Mouse (Mus musculus): ENCODE measurements around the gene Liph. TPM values are rescaled to one million over a fixed set of nuclear protein-coding genes. Genes with fewer than 3 reads are reported as not detected.
A peak's percentile ranks its signal among the peaks of the same experiment; 100 is the strongest.

The Liph gene
- polyA plus RNA-seq, 2 experiments: 0.56 to 0.80 TPM

DNA sequence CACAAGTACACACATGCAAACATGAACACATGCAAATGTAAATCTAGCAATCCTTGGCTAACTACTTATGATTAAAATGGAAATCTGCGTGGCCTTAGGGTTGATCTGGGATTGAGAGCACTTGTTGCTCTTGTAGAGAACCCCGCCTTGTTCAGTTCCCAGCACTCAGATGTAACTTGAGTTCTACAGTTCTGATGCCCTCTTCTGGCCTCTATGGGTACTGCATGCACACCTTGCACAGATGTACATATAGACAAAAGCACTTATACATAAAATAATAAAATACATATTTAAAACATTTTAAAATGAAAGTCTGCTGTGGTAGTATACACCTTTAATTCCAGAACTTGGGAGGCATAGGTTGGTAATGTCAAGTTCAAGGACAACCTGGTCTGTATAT is 26.7 kb upstream of the Liph start:
- Histone ChIP-seq H3K4me2 (ENCODE audit: low read depth) (no peak overlapping the region), H3K9ac (replicated peaks) (no peak overlapping the region), H3K27ac (no peak overlapping the region), H3K27me3 (ENCODE audit: control insufficient read depth, insufficient read depth, low read length) (no peaks in the 10 kb centered on the region), H3K4me1 (replicated peaks; ENCODE audit: control insufficient read depth in 2 of 2, insufficient read depth in 2 of 2, low read length in 1 of 2) (no peaks in the 10 kb centered on the region), H3K4me3 (ENCODE audit: insufficient read depth in 1 of 2, low read depth in 2 of 2, low read length in 2 of 2) (no peak overlapping the region), H3K36me3 (replicated peaks; ENCODE audit: control insufficient read depth, insufficient read depth, low read depth) (peaks cover 71% of the 10 kb centered on the region), H3K9me3 (ENCODE audit: control insufficient read depth, low read length) (no peaks in the 10 kb centered on the region; the same call in 1 of the 2 replicates)
- ATAC-seq (ENCODE audit: insufficient read depth) (no peak), DNase-seq (ENCODE audit: low read depth in 3 of 3, low spot score in 3 of 3) (no peak)
- TF ChIP-seq CTCF (IDR thresholded peaks at IDR 0.05; ENCODE audit: low read depth): peak; percentile 71
- no peak for TF ChIP-seq EP300 (IDR thresholded peaks at IDR 0.05; ENCODE audit: low read depth)
- 91% methylated on average over 2 of the region's 2 CpGs for WGBS (ENCODE audit: insufficient replicate concordance)

DNA sequence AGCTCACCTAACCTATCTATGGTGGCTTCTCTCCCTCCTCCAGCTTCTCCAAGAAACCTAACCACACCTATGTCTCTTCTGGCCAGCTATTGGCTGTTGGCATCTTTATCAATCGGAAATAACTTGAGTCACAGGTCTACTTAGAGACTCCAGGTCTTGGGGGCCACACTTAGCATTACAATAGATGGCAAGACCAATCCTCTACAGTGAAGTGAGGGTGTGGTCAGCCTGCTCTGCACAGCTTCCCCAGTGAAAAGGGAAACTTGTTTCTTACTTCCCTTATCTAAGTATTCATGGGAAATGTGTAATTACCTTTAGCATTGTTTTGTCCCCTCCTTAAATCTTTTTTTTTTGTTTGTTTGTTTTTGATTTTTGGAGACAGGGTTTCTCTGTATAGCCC is 20.1 kb upstream of the Liph start:
- Histone ChIP-seq H3K4me1 (replicated peaks; ENCODE audit: control insufficient read depth in 2 of 2, insufficient read depth in 2 of 2, low read length in 1 of 2) (peaks cover 8 to 10% of the 10 kb centered on the region in 2 experiments), H3K36me3 (replicated peaks; ENCODE audit: control insufficient read depth, insufficient read depth, low read depth) (peaks cover 54% of the 10 kb centered on the region), H3K27me3 (ENCODE audit: control insufficient read depth, insufficient read depth, low read length) (no peaks in the 10 kb centered on the region), H3K9ac (replicated peaks) (no peak overlapping the region), H3K4me3 (ENCODE audit: insufficient read depth in 1 of 2, low read depth in 2 of 2, low read length in 2 of 2) (no peak overlapping the region), H3K9me3 (ENCODE audit: control insufficient read depth, low read length) (no peaks in the 10 kb centered on the region), H3K27ac (no peak overlapping the region), H3K4me2 (ENCODE audit: low read depth) (no peak overlapping the region)
- no peak for TF ChIP-seq CTCF (IDR thresholded peaks at IDR 0.05; ENCODE audit: low read depth)
- no peak for TF ChIP-seq EP300 (IDR thresholded peaks at IDR 0.05; ENCODE audit: low read depth)
- WGBS (ENCODE audit: insufficient replicate concordance): 72% methylated on average over 1 of the region's 1 CpGs
- ATAC-seq (ENCODE audit: insufficient read depth) (no peak), DNase-seq (ENCODE audit: low read depth in 3 of 3, low spot score in 3 of 3) (no peak)

DNA sequence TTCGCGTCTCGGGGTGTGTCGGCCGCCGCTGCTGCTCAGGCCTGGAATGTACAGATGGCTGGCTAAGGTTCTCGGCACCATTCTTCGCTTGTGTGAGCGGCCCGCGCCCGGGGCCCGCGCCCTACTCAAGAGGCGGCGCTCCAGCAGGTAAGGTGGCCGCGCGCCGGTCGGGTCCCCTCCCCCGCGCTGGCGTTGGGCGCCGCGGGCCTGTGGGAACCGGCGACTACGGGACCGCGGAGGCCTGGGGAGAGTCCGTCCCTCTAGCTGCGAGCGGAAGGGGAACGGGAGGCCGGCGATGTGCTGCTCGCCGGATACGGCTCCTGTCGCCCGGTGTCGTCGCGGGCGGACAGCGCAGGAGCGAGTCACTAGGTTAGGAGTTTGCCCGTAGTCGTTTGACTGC is 14.1 kb upstream of the Liph start:
- ATAC-seq (ENCODE audit: insufficient read depth) (peak; percentile 76), DNase-seq (ENCODE audit: low read depth in 3 of 3, low spot score in 3 of 3) (peak in 2 of 3 experiments; percentile 34 to 49)
- Histone ChIP-seq H3K27me3 (ENCODE audit: control insufficient read depth, insufficient read depth, low read length) (no peaks in the 10 kb centered on the region), H3K27ac (peak overlapping the region; percentile 86), H3K9me3 (ENCODE audit: control insufficient read depth, low read length) (no peaks in the 10 kb centered on the region), H3K36me3 (replicated peaks; ENCODE audit: control insufficient read depth, insufficient read depth, low read depth) (peaks cover 9% of the 10 kb centered on the region; the same call in 1 of the 2 replicates), H3K4me1 (replicated peaks; ENCODE audit: control insufficient read depth in 2 of 2, insufficient read depth in 2 of 2, low read length in 1 of 2) (peaks cover 8 to 19% of the 10 kb centered on the region in 2 experiments), H3K9ac (replicated peaks) (peak overlapping the region; percentile 98), H3K4me2 (ENCODE audit: low read depth) (peak overlapping the region; percentile 90), H3K4me3 (ENCODE audit: insufficient read depth in 1 of 2, low read depth in 2 of 2, low read length in 2 of 2) (peak overlapping the region; percentile 95 to 99)
- WGBS (ENCODE audit: insufficient replicate concordance): under 1% methylated on average over 49 of the region's 51 CpGs
- TF ChIP-seq EP300 (IDR thresholded peaks at IDR 0.05; ENCODE audit: low read depth) (no peak), CTCF (IDR thresholded peaks at IDR 0.05; ENCODE audit: low read depth) (no peak; the same call in 1 of the 2 replicates)

DNA sequence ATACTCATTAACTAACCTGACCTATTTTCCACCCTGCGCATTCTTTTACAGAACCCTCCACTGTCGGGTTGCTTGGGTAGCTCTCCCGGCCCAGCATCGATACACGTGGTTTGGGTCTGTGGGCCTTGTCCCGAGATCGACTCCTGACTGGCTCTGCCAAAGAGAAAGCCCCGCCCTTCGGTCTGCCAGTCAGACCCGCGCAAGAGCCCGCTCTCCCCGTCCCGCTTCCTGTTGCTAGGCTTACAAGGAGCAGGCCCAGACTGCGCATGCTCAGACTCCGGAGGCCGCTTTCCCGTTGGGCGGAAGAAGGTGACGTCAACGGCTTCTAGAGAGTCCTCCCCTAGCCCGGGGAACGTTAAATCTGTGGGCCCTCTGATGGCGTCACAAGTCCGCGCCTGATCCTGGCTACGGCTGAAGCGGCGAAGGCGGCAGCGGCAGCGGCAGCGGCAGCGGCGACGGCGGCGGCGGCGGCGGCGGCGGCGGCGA is 13.7 kb upstream of the Liph start, which contains the start of gene Senp2:
Gene Senp2 (plus strand): TSS at position 386 of the 486 bp plus-strand sequence.
- peak within 1 kb of the TSS; percentile 90 for H3K4me2 ChIP-seq (ENCODE audit: low read depth)

DNA sequence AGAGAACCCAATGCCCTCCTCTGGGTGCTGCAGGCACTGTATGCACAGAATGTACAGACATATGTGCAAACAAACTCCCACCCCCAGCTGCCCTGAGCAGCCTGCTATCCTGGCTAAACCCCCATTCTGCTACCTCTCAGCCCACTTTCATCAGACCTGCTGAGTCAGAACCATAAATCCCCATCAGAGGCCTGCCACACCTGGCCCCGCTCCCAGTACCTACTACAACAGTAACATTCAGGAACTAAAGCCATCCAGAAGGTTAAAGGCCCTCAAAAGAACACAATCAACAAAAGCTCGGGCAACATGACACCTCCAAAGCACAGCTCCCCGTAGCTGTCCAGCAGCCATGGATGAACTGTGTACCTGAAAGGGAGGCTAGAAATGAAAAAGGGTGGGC is 6.1 kb upstream of the Liph start:
- no peak for DNase-seq (ENCODE audit: low read depth in 3 of 3, low spot score in 3 of 3)
- Histone ChIP-seq H3K27me3 (ENCODE audit: control insufficient read depth, insufficient read depth, low read length) (no peaks in the 10 kb centered on the region; the same call in 1 of the 2 replicates), H3K4me2 (ENCODE audit: low read depth) (no peak overlapping the region), H3K27ac (no peak overlapping the region), H3K9me3 (ENCODE audit: control insufficient read depth, low read length) (no peaks in the 10 kb centered on the region), H3K9ac (replicated peaks) (no peak overlapping the region), H3K4me1 (replicated peaks; ENCODE audit: control insufficient read depth in 2 of 2, insufficient read depth in 2 of 2, low read length in 1 of 2) (peaks cover 16 to 17% of the 10 kb centered on the region in 2 experiments), H3K36me3 (replicated peaks; ENCODE audit: control insufficient read depth, insufficient read depth, low read depth) (no peaks in the 10 kb centered on the region), H3K4me3 (ENCODE audit: insufficient read depth in 1 of 2, low read depth in 2 of 2, low read length in 2 of 2) (no peak overlapping the region)
- no peak for ATAC-seq (ENCODE audit: insufficient read depth)
- WGBS (ENCODE audit: insufficient replicate concordance): 66% methylated on average over 3 of the region's 3 CpGs
- no peak for TF ChIP-seq CTCF (IDR thresholded peaks at IDR 0.05; ENCODE audit: low read depth)
- TF ChIP-seq EP300 (IDR thresholded peaks at IDR 0.05; ENCODE audit: low read depth): no peak

More for the DNA sequence above, 13.7 kb upstream of the Liph start, which contains the start of gene Senp2:
- no peak for TF ChIP-seq CTCF (IDR thresholded peaks at IDR 0.05; ENCODE audit: low read depth)
- no peak for TF ChIP-seq EP300 (IDR thresholded peaks at IDR 0.05; ENCODE audit: low read depth)
- Histone ChIP-seq H3K9ac (replicated peaks) (peak within 1 kb of the TSS; percentile 98), H3K36me3 (replicated peaks; ENCODE audit: control insufficient read depth, insufficient read depth, low read depth) (peaks cover 6% of the 10 kb centered on the region; the same call in 1 of the 2 replicates), H3K9me3 (ENCODE audit: control insufficient read depth, low read length) (no peaks in the 10 kb centered on the region), H3K27me3 (ENCODE audit: control insufficient read depth, insufficient read depth, low read length) (no peaks in the 10 kb centered on the region; the same call in 1 of the 2 replicates), H3K4me3 (ENCODE audit: insufficient read depth in 1 of 2, low read depth in 2 of 2, low read length in 2 of 2) (peak within 1 kb of the TSS; percentile 95 to 99), H3K4me1 (replicated peaks; ENCODE audit: control insufficient read depth in 2 of 2, insufficient read depth in 2 of 2, low read length in 1 of 2) (peaks cover 8 to 19% of the 10 kb centered on the region in 2 experiments), H3K27ac (peak within 1 kb of the TSS; percentile 86)
- WGBS (ENCODE audit: insufficient replicate concordance): under 1% methylated on average over 39 of the region's 45 CpGs
- peak; percentile 100 for DNase-seq (ENCODE audit: low read depth in 3 of 3, low spot score in 3 of 3)
- ATAC-seq (ENCODE audit: insufficient read depth): peak; percentile 93

All from liver, embryonic 14.5 days (tissue).